Mouse (Mus musculus) spleen, postnatal 36 days (tissue): Measurements from ENCODE around the gene Isg15.
"Not testable (repeated sequence)": the region's sequence is repeated elsewhere in the genome, so short reads cannot be mapped to it uniquely, and the experiment has no call there.

Experiments used
- DNase-seq, 2 experiments: peaks; one replicate each; pipeline ENCODE4 v3.0.0; 2022; ENCODE audit warnings: low spot score in 2 of 2, mixed read lengths in 1 of 2

The Isg15 gene

GRCm38 (mm10) chr4:156166477-156166876 is 34.1 kb downstream of the Isg15 start:
- no peak for DNase-seq

GRCm38 (mm10) chr4:156154771-156155170 is 45.8 kb downstream of the Isg15 start:
- DNase-seq = no peak

DNA sequence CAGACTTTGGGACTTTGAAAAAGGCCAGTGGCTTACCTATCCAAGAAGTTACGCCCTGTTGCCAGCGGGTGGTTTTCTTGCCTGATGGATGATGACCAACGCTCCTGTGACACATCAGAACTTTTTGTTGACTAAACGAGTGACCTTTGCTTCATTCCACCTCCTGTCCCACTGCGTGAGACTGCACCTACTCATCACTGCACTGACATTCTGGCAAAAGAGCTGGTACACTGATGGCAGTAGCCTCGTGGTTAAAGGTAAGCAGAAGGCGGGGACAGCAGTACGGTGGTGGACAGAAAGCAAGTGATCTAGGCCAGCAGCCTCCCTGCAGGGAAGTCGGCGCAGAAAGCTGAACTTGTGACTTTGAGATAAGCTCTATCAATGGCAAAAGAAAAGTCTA is 49.7 kb downstream of the Isg15 start:
- DNase-seq = not testable (repeated sequence)
